Mouse (Mus musculus) E14TG2a.4 (cell line): Measurements from ENCODE around the gene Foxn3.

ENCODE experiments used
- H3K27me3 ChIP-seq: 2 replicates; pipeline ENCODE4 v1.6.1; 2014; ENCODE audit warnings: low read length, control low read depth; ENCODE audit not compliant: insufficient read depth
- H3K36me3 ChIP-seq: 2 replicates; pipeline ENCODE4 v1.6.1; 2014; ENCODE audit warnings: low read length, control low read depth; ENCODE audit not compliant: insufficient read depth
- H3K4me1 ChIP-seq: replicated peaks from 2 replicates; pipeline ENCODE4 v1.6.1; 2014; ENCODE audit warnings: low read depth, low read length, control low read depth
- H3K4me3 ChIP-seq: replicated peaks from 2 replicates; pipeline ENCODE4 v1.5.1; 2014; ENCODE audit warnings: mild to moderate bottlenecking, low read length
- H3K9me3 ChIP-seq: 2 replicates; pipeline ENCODE4 v1.6.1; 2014; ENCODE audit warnings: low read length, control low read depth
- CTCF ChIP-seq: conservative IDR thresholded peaks from 2 replicates; pipeline ENCODE4 v1.5.1; 2014; ENCODE audit warnings: low read length
- NANOG ChIP-seq: IDR thresholded peaks from 2 replicates; pipeline ENCODE4 v1.6.1; 2014; ENCODE audit warnings: borderline replicate concordance, low read length, mixed read lengths
- POU5F1 ChIP-seq: IDR thresholded peaks from 2 replicates; pipeline ENCODE4 v1.6.1; 2014; ENCODE audit warnings: low read length, borderline replicate concordance

Gene Foxn3

GRCm38 (mm10) chr12:99393867-99394630 is 169.3 kb downstream of the Foxn3 start:
- H3K4me1 ChIP-seq = peaks cover 70% of the 10 kb centered on the region

GRCm38 (mm10) chr12:99392944-99393866 is 170.2 kb downstream of the Foxn3 start:
- H3K4me1 ChIP-seq = peaks cover 76% of the 10 kb centered on the region
- peaks cover 5% of the 10 kb centered on the region; the same call in 1 of the 2 replicates for H3K9me3 ChIP-seq
- TF ChIP-seq NANOG (no peak), CTCF (no peak), POU5F1 (no peak)
- peak overlapping the region; percentile 94 for H3K4me3 ChIP-seq
- H3K36me3 ChIP-seq = peaks cover 10% of the 10 kb centered on the region
- H3K27me3 ChIP-seq = no peaks in the 10 kb centered on the region

More at GRCm38 (mm10) chr12:99393867-99394630, 169.3 kb downstream of the Foxn3 start:
- Histone ChIP-seq H3K27me3 (no peaks in the 10 kb centered on the region), H3K36me3 (0 out of 2 replicates have a peak, but pooled peaks cover 3% of the 10 kb centered on the region), H3K4me3 (peak overlapping the region; percentile 94), H3K9me3 (peaks cover 5% of the 10 kb centered on the region; the same call in 1 of the 2 replicates)
- TF ChIP-seq POU5F1 (no peak), NANOG (no peak), CTCF (no peak)

DNA sequence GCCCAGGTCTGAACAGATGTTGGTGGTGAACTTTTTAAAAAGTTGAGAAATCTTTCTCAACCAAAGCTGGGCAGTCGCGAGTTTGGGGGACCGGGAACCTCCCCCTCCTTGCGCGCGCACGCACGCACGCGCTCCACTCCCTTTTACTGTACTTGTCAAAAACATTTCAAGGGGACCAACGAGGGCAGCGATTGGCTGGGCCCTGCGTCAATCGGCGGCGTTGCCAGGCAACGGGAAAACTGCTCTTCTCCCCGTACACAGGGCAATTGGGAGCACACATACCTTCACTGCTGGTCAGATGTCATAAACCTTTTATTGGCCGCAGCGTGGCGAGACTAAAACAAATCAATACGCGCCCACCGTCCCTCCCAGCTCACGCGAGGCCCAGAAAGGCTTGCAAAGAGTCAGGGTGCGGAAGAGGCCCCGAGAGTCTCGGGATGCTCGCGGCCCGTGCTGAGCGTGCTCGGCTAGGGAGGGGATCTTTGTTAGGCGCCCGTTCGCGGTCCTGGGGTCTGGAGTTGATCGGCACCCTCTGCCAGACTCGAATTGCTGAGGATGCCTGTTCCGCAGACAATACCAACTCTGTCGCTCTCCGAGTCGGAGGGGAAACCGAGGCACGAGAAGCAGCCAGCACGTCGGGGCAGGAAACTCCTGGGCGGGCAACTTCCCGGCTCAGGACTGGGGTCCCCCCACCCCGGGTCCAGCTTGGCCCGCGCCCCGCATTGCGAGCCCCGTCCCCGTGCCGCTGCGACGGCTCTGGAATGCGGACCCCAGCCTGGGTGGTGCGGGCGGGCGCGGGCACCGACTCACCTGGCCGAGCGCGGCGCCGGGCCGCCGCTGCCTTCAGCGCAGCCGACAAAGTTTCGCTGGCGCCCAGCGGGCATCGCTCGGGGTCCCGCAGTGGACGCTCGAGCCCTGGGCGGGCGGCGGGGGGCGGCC is 171.2 kb downstream of the Foxn3 start:
- TF ChIP-seq NANOG = no peak
- no peak for TF ChIP-seq POU5F1
- no peak for TF ChIP-seq CTCF
- Histone ChIP-seq H3K4me3 (peak overlapping the region; percentile 94), H3K36me3 (peaks cover 19% of the 10 kb centered on the region), H3K9me3 (no peaks in the 10 kb centered on the region), H3K4me1 (peaks cover 76% of the 10 kb centered on the region), H3K27me3 (no peaks in the 10 kb centered on the region)

DNA sequence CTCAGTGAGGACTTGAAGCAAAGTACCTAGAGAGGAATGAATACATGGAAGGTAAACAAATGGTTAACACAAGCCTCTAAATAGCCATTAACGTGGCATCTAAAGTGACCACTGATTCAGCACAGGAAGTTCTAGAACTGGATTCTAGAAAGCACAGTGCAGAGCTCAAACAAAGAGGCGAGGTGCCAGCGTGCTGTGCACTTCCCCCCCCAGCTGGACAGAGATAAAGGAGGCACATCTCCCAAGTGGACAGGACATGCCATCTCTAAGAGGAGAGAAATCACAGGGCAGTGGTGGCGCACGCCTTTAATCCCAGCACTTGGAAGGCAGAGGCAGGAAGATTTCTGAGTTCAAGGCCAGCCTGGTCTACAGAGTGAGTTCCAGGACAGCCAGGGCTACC is 173.0 kb downstream of the Foxn3 start:
- Histone ChIP-seq H3K27me3 (no peaks in the 10 kb centered on the region), H3K36me3 (peaks cover 33% of the 10 kb centered on the region), H3K4me3 (no peak overlapping the region), H3K4me1 (peaks cover 83% of the 10 kb centered on the region), H3K9me3 (no peaks in the 10 kb centered on the region)
- no peak for TF ChIP-seq POU5F1
- TF ChIP-seq CTCF = no peak
- TF ChIP-seq NANOG = no peak

DNA sequence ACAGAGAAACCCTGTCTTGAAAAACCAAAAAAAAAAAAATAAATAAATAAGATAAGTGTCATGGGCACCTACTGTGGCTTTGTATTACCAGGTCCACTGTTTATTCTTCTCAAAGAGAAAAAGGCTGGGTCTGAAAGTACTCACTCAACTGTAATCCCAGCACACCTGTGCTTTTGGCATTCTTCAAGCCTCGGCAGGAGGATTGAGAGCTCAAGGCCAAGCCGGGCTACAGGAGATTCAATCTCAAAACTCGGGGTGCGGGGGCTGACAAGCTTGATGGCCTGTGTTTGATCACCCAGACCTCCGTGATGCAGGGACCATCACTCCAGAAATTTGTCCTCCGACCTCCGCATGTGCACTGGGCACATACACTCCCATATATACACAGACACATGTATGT is 174.1 kb downstream of the Foxn3 start:
- no peak overlapping the region for H3K4me3 ChIP-seq
- H3K36me3 ChIP-seq = peaks cover 40% of the 10 kb centered on the region
- no peaks in the 10 kb centered on the region for H3K9me3 ChIP-seq
- no peak for TF ChIP-seq NANOG
- no peak for TF ChIP-seq POU5F1
- H3K27me3 ChIP-seq = no peaks in the 10 kb centered on the region
- H3K4me1 ChIP-seq = peaks cover 83% of the 10 kb centered on the region

GRCm38 (mm10) chr12:99385897-99386834 is 177.2 kb downstream of the Foxn3 start:
- TF ChIP-seq NANOG = no peak
- TF ChIP-seq CTCF = no peak
- no peak for TF ChIP-seq POU5F1
- H3K27me3 ChIP-seq = no peaks in the 10 kb centered on the region
- no peaks in the 10 kb centered on the region for H3K9me3 ChIP-seq
- peak overlapping the region; percentile 35; the same call in 1 of the 2 replicates for H3K4me3 ChIP-seq
- peaks cover 95% of the 10 kb centered on the region for H3K4me1 ChIP-seq
- H3K36me3 ChIP-seq = peaks cover 62% of the 10 kb centered on the region

DNA sequence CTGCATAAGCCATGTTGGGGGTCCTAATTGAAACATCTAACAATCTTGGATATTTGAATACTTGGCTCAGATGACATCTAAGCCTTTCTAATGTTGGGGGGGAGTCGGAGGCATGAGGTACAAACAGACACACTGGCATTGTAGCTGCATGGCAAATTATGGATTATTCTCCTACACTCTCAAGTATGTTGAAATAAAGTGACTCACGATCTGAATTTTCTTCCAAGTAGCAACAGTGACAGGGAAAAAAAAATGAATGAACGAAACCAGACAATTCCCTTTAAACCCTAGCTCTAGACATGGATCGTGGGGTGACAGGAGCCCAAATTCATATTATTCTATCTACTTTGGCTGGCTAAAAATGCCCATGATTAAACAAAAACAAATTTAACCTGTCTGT is 178.3 kb downstream of the Foxn3 start:
- peaks cover 65% of the 10 kb centered on the region for H3K36me3 ChIP-seq

More for the DNA sequence above, 178.3 kb downstream of the Foxn3 start:
- TF ChIP-seq POU5F1 (no peak), CTCF (no peak)
- H3K4me1 ChIP-seq = peaks cover 93% of the 10 kb centered on the region
- H3K9me3 ChIP-seq = no peaks in the 10 kb centered on the region
- H3K4me3 ChIP-seq = no peak overlapping the region
- H3K27me3 ChIP-seq = no peaks in the 10 kb centered on the region
